Mouse (Mus musculus): ENCODE results near the gene Actr1b. TPM values are rescaled to one million over a fixed set of nuclear protein-coding genes. Genes with fewer than 3 reads are reported as not detected.

The Actr1b gene
- 100 to 1,000 TPM; 107 to 115 TPM for total RNA-seq (2021)
- long read RNA-seq, experiment 1, transcript Actr1b-201 (11 exons, 3,248 nt): major isoform, 119 of 201 reads
- long read RNA-seq, experiment 1, partial matches to known transcripts: 65 of 201 reads
- long read RNA-seq, experiment 1, other reads (novel, unspliced or antisense): 17 of 201 reads
- long read RNA-seq, experiment 2, transcript Actr1b-201 (11 exons, 3,248 nt): major isoform, 141 of 233 reads
- long read RNA-seq, experiment 2, partial matches to known transcripts: 81 of 233 reads
- long read RNA-seq, experiment 2, other reads (novel, unspliced or antisense): 11 of 233 reads

- no peak for DNase-seq (ENCODE audit: low spot score in 2 of 2)
Measured at GRCm38 (mm10) chr1:36714311-36714710, at the start of gene Actr1b. Actr1b (minus strand) TSS chr1:36714422.

GRCm38 (mm10) chr1:36761568-36761967, 47.3 kb upstream of the Actr1b start, which contains the start of gene Zap70:
Zap70 (plus strand) TSS chr1:36761798.
- DNase-seq (ENCODE audit: low spot score in 2 of 2): no peak

GRCm38 (mm10) chr1:36761061-36761460, 46.8 kb upstream of the Actr1b start:
- DNase-seq (ENCODE audit: low spot score in 2 of 2): no peak

- no peak for DNase-seq (ENCODE audit: low spot score in 2 of 2)
Measured at GRCm38 (mm10) chr1:36760401-36760800, 46.2 kb upstream of the Actr1b start.

- DNase-seq (ENCODE audit: low spot score in 2 of 2): no peak
Measured at GRCm38 (mm10) chr1:36759076-36759475, 44.9 kb upstream of the Actr1b start.

GRCm38 (mm10) chr1:36758553-36758952, 44.3 kb upstream of the Actr1b start:
- no peak for DNase-seq (ENCODE audit: low spot score in 2 of 2)

GRCm38 (mm10) chr1:36753932-36754675, 39.9 kb upstream of the Actr1b start:
- no peak for DNase-seq (ENCODE audit: low spot score in 2 of 2)

GRCm38 (mm10) chr1:36746452-36746851, 32.2 kb upstream of the Actr1b start:
- peak in 1 of 2 experiments; percentile 26 for DNase-seq (ENCODE audit: low spot score in 2 of 2)

- DNase-seq (ENCODE audit: low spot score in 2 of 2): no peak
Measured at GRCm38 (mm10) chr1:36745661-36746060, 31.4 kb upstream of the Actr1b start.

- peak in 1 of 2 experiments; percentile 48 for DNase-seq (ENCODE audit: low spot score in 2 of 2)
Measured at GRCm38 (mm10) chr1:36744268-36744944, 30.2 kb upstream of the Actr1b start.

GRCm38 (mm10) chr1:36743046-36743445, 28.8 kb upstream of the Actr1b start:
- DNase-seq (ENCODE audit: low spot score in 2 of 2): no peak

GRCm38 (mm10) chr1:36739231-36739630, 25.0 kb upstream of the Actr1b start:
- no peak for DNase-seq (ENCODE audit: low spot score in 2 of 2)

GRCm38 (mm10) chr1:36737300-36737699, 23.1 kb upstream of the Actr1b start:
- peak; percentile 57 to 78 for DNase-seq (ENCODE audit: low spot score in 2 of 2)

- no peak for DNase-seq (ENCODE audit: low spot score in 2 of 2)
Measured at GRCm38 (mm10) chr1:36724057-36724431, 9.8 kb upstream of the Actr1b start.

GRCm38 (mm10) chr1:36723146-36724056, 9.2 kb upstream of the Actr1b start:
- DNase-seq (ENCODE audit: low spot score in 2 of 2): no peak

GRCm38 (mm10) chr1:36718786-36719185, 4.6 kb upstream of the Actr1b start:
- no peak for DNase-seq (ENCODE audit: low spot score in 2 of 2)

GRCm38 (mm10) chr1:36711104-36711503, 3.1 kb downstream of the Actr1b start:
- no peak for DNase-seq (ENCODE audit: low spot score in 2 of 2)

GRCm38 (mm10) chr1:36709854-36710280, 4.4 kb downstream of the Actr1b start, which contains the start of gene 4933424G06Rik:
4933424G06Rik (plus strand) TSS chr1:36710149.
- DNase-seq (ENCODE audit: low spot score in 2 of 2): peak; percentile 92 to 97

- peak in 1 of 2 experiments; percentile 22 for DNase-seq (ENCODE audit: low spot score in 2 of 2)
Measured at GRCm38 (mm10) chr1:36709055-36709853, 5.0 kb downstream of the Actr1b start.

- DNase-seq (ENCODE audit: low spot score in 2 of 2): no peak
Measured at GRCm38 (mm10) chr1:36708626-36709025, 5.6 kb downstream of the Actr1b start.
